Mouse (Mus musculus): ENCODE results near the gene Krtcap3. TPM values are rescaled to one million over a fixed set of nuclear protein-coding genes. Genes with fewer than 3 reads are reported as not detected.

Krtcap3 gene
- polyA plus RNA-seq, 1 experiment from 2014 or later, result 75.2 TPM

DNA sequence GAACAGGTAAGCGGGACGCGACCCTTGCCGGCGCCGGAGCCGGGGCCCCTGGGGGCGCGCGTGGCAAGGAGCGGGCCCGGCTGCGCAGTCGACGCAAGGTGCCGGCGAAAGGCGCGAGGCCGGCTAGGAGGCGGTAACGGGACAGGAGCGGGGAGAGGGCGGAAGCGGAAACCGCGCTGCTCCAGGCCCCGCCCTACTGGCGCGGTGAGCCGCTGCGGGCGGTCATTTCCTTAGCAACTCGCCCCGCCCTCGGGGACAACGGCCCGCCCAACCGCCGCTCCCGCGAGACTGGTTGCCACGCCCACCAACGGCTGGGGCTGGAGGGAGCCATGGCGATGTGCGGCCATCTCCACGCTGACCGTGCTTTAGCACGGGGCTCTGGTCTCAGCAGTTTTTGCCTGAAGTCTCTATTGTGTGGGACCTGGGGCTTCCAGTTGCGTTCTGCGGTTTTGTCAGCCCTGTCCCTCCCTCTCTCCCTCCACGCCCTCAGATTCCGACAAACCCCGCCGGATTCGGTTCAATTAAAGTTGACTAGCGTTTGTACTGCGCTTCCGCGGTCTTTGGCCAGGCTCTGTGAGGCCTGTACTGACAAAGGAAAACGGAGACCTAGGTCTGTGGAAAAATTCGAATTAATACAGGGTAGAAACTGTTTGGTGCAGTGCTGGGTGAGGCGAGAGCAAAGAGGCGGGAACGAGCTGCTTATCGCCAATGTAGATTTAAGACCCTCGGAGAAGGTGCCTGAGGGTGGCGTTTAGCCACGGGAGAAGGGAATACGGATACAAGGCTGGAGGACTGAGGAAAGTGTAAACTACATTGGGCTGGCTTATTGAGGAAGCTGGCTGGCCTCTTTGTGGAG is 30.8 kb upstream of the Krtcap3 start, which contains the start of gene Ppm1g:
Gene Ppm1g (minus strand): TSS at position 240 of the 856 bp plus-strand sequence.
- Histone ChIP-seq H3K4me2 (replicated peaks; ENCODE audit: low read depth) (peak within 1 kb of the TSS; percentile 93), H3K9ac (ENCODE audit: low read length) (peak within 1 kb of the TSS; percentile 84), H3K36me3 (ENCODE audit: control insufficient read depth, insufficient read depth, low read length) (no peaks in the 10 kb centered on the region), H3K27me3 (ENCODE audit: control insufficient read depth, insufficient read depth, low read length) (no peaks in the 10 kb centered on the region), H3K27ac (replicated peaks) (peak within 1 kb of the TSS; percentile 94), H3K4me3 (ENCODE audit: low read depth, low read length) (peak within 1 kb of the TSS; percentile 92), H3K4me1 (replicated peaks; ENCODE audit: control insufficient read depth, insufficient read depth) (0 out of 2 replicates have a peak, but pooled peaks cover 2% of the 10 kb centered on the region), H3K9me3 (ENCODE audit: control insufficient read depth, low read length) (no peaks in the 10 kb centered on the region)
- TF ChIP-seq CTCF (IDR thresholded peaks at IDR 0.05; ENCODE audit: low read depth) (no peak), EP300 (optimal IDR thresholded peaks at IDR 0.05) (peak; percentile 72)
- DNase-seq (ENCODE audit: low spot score) (peak; percentile 98), ATAC-seq (ENCODE audit: low FRiP score, low TSS enrichment) (peak; percentile 98)
- under 1% methylated on average over 70 of the region's 70 CpGs for WGBS

DNA sequence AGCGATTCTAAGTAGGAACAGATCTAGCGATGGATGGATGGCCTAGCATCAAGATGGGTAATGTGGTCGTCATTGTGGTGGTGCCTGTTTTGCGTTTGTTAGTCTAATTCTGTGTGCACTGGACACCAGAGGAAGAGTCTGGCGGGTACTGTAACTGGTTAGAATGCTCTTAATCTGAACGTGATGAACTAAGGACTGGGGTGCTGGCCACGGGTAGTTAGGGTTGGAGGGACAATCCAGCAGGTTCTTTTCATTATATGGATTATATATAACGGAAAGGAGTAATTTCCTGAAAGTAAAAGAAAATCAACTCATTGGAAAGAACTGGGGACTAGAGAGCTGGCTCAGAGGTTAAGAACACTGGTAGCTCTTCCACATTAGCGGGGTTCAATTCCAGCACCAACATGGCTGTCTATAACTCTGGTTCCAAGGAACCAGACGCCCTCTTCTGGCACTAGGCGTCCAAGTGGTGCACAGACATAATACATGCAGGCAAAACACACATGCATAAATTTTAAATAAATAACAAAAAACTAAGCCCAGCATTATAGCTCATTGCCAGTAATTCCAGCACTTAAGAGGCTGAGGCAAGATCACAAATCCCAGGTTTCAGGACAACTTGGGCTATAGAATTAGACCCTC is 30.1 kb upstream of the Krtcap3 start:
- no peak for ATAC-seq (ENCODE audit: low FRiP score, low TSS enrichment)
- Histone ChIP-seq H3K9me3 (ENCODE audit: control insufficient read depth, low read length) (no peaks in the 10 kb centered on the region), H3K27ac (replicated peaks) (peak overlapping the region; percentile 94), H3K4me1 (replicated peaks; ENCODE audit: control insufficient read depth, insufficient read depth) (0 out of 2 replicates have a peak, but pooled peaks cover 2% of the 10 kb centered on the region), H3K4me3 (ENCODE audit: low read depth, low read length) (peak overlapping the region; percentile 92), H3K36me3 (ENCODE audit: control insufficient read depth, insufficient read depth, low read length) (no peaks in the 10 kb centered on the region), H3K9ac (ENCODE audit: low read length) (peak overlapping the region; percentile 80), H3K4me2 (replicated peaks; ENCODE audit: low read depth) (peak overlapping the region; percentile 85), H3K27me3 (ENCODE audit: control insufficient read depth, insufficient read depth, low read length) (no peaks in the 10 kb centered on the region)
- TF ChIP-seq EP300 (optimal IDR thresholded peaks at IDR 0.05), result no peak
- TF ChIP-seq CTCF (IDR thresholded peaks at IDR 0.05; ENCODE audit: low read depth), result peak; percentile 71
- WGBS, result 15% methylated on average over 11 of the region's 11 CpGs
- DNase-seq (ENCODE audit: low spot score), result peak; percentile 57

DNA sequence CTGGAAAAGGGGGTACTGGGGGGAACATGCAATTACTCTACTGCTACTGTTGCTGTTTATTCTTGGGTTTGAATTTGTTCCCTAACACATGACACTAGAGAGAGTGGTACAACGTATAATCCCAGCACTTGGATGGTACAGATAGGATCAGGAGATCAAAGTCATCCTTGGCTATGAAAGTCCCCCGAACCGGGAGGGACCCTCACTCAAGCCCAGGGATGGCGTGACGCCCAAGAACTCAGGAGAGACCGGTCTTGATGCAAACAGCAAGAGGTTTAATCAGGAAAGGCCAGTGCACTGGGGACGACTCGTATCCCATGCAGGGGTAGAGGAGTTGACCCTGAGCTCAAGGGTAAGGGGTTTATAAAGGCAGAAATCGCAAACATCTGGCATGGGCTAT is 28.8 kb upstream of the Krtcap3 start:
- no peaks in the 10 kb centered on the region for H3K27me3 ChIP-seq (ENCODE audit: control insufficient read depth, insufficient read depth, low read length)
- TF ChIP-seq CTCF (IDR thresholded peaks at IDR 0.05; ENCODE audit: low read depth), result no peak
- no peak for TF ChIP-seq EP300 (optimal IDR thresholded peaks at IDR 0.05)
- no peaks in the 10 kb centered on the region for H3K36me3 ChIP-seq (ENCODE audit: control insufficient read depth, insufficient read depth, low read length)
- no peak overlapping the region for H3K4me3 ChIP-seq (ENCODE audit: low read depth, low read length)
- H3K27ac ChIP-seq (replicated peaks), result no peak overlapping the region
- WGBS, result 93% methylated on average over 9 of the region's 9 CpGs
- no peaks in the 10 kb centered on the region for H3K9me3 ChIP-seq (ENCODE audit: control insufficient read depth, low read length)
- ATAC-seq (ENCODE audit: low FRiP score, low TSS enrichment) (no peak), DNase-seq (ENCODE audit: low spot score) (no peak)
- H3K9ac ChIP-seq (ENCODE audit: low read length), result no peak overlapping the region
- H3K4me2 ChIP-seq (replicated peaks; ENCODE audit: low read depth), result no peak overlapping the region
- 0 out of 2 replicates have a peak, but pooled peaks cover 2% of the 10 kb centered on the region for H3K4me1 ChIP-seq (replicated peaks; ENCODE audit: control insufficient read depth, insufficient read depth)

DNA sequence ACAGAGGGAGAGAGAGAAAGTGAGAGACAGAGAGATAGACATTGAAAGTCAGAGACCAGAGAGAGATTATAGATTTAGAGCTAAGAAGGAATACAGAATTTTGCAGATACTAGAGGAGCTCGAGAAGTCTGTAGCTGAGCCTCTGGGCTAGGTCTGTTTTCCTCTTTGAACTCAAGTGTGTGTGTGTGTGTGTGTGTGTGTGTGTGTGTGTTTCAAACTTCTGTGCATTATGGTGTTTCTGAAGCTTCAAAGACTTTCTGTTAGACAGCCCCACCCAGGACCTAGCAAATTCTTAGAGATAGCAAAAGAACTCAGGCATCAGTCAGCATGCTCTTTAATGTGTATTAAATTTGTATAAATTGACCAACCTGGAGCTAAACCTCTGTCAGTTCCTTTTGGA is 24.9 kb upstream of the Krtcap3 start:
- WGBS, result 70% methylated on average over 1 of the region's 1 CpGs
- no peak for ATAC-seq (ENCODE audit: low FRiP score, low TSS enrichment)

DNA sequence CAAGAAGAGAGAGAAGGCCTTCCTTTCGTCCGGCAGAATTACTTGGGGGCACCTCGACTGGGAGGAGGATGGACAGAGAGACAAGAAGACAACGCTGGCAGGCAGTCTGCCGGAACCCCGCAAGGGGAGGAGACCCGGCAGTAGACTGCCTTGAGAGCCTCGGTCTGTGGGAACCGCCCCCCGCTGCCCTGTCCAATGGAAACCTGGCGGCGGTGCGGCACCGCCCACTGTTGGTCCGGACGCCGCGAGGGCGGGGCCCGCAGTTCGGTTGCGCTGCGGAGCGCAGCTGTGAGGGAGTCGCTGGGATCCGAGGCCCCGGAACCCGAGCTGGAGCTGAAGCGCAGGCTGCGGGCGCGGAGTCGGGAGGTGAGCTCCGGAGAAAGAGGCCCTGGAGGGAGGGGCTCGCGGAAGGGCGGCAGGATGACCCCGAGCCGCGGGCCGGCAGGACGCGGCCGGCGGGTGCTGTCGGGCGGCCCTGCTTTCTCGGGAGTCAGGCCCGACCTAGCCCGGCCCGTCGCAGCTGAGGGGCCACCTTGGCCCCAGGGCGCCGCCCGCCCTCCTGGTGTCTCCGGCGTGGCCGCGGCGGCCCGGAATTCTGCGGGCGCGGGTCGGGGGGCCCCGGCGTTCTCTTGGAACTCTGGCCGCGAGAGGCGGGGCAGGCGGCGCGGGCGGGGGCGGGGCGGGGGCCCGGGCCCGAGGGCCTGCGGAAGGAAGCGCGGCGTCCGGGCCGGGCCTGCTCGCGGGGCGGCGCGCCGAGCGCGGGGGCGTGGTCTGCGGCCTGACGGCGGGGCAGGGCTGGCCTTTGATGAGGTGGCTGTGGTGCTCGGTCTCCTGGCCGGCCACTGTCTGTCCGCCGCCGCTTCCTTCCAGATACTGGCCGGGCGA is 10.6 kb upstream of the Krtcap3 start, which contains the start of the genes Nrbp1 and Gm9970:
Gene Nrbp1 (plus strand): TSS at position 228 of the 885 bp plus-strand sequence.
Gene Gm9970 (minus strand): TSS at position 596 of the 885 bp plus-strand sequence.
- H3K27me3 ChIP-seq (ENCODE audit: control insufficient read depth, insufficient read depth, low read length), result no peaks in the 10 kb centered on the region
- H3K9ac ChIP-seq (ENCODE audit: low read length), result peak within 1 kb of the TSS; percentile 99
- ATAC-seq (ENCODE audit: low FRiP score, low TSS enrichment) (peak; percentile 98), DNase-seq (ENCODE audit: low spot score) (peak; percentile 97)
- peaks cover 15% of the 10 kb centered on the region; the same call in 1 of the 2 replicates for H3K36me3 ChIP-seq (ENCODE audit: control insufficient read depth, insufficient read depth, low read length)
- H3K4me1 ChIP-seq (replicated peaks; ENCODE audit: control insufficient read depth, insufficient read depth), result 0 out of 2 replicates have a peak, but pooled peaks cover 2% of the 10 kb centered on the region
- 1% methylated on average over 67 of the region's 103 CpGs for WGBS
- H3K9me3 ChIP-seq (ENCODE audit: control insufficient read depth, low read length), result no peaks in the 10 kb centered on the region
- H3K4me3 ChIP-seq (ENCODE audit: low read depth, low read length), result peak within 1 kb of the TSS; percentile 96
- TF ChIP-seq EP300 (optimal IDR thresholded peaks at IDR 0.05) (no peak), CTCF (IDR thresholded peaks at IDR 0.05; ENCODE audit: low read depth) (peak; percentile 29; the same call in 1 of the 2 replicates)
- peak within 1 kb of the TSS; percentile 66 for H3K4me2 ChIP-seq (replicated peaks; ENCODE audit: low read depth)
- peak within 1 kb of the TSS; percentile 99 for H3K27ac ChIP-seq (replicated peaks)

More for the DNA sequence above, 24.9 kb upstream of the Krtcap3 start:
- no peak overlapping the region for H3K9ac ChIP-seq (ENCODE audit: low read length)
- H3K27me3 ChIP-seq (ENCODE audit: control insufficient read depth, insufficient read depth, low read length), result no peaks in the 10 kb centered on the region
- DNase-seq (ENCODE audit: low spot score), result no peak
- H3K36me3 ChIP-seq (ENCODE audit: control insufficient read depth, insufficient read depth, low read length), result no peaks in the 10 kb centered on the region
- H3K4me3 ChIP-seq (ENCODE audit: low read depth, low read length), result no peak overlapping the region
- H3K4me2 ChIP-seq (replicated peaks; ENCODE audit: low read depth), result no peak overlapping the region
- H3K27ac ChIP-seq (replicated peaks), result no peak overlapping the region
- no peak for TF ChIP-seq CTCF (IDR thresholded peaks at IDR 0.05; ENCODE audit: low read depth)
- TF ChIP-seq EP300 (optimal IDR thresholded peaks at IDR 0.05), result no peak
- H3K9me3 ChIP-seq (ENCODE audit: control insufficient read depth, low read length), result no peaks in the 10 kb centered on the region
- no peaks in the 10 kb centered on the region for H3K4me1 ChIP-seq (replicated peaks; ENCODE audit: control insufficient read depth, insufficient read depth)

Data from stomach, postnatal 0 days (tissue).